Mouse (Mus musculus) heart, adult 2 months (tissue): ENCODE results near the gene Ppp1r12b.

Experiments used
- CTCF ChIP-seq: fragments of 200-600 bp; IDR thresholded peaks from 2 replicates; pipeline ENCODE4 v1.8.1; 2022; ENCODE audit warnings: antibody characterized with exemption, mild to moderate bottlenecking, moderate library complexity
- POLR2A ChIP-seq: fragments of 200-500 bp; IDR thresholded peaks from 2 replicates; pipeline ENCODE4 v1.6.1; 2011; ENCODE audit warnings: mild to moderate bottlenecking, low read depth, low read length, control low read depth; ENCODE audit not compliant: insufficient read depth

DNA sequence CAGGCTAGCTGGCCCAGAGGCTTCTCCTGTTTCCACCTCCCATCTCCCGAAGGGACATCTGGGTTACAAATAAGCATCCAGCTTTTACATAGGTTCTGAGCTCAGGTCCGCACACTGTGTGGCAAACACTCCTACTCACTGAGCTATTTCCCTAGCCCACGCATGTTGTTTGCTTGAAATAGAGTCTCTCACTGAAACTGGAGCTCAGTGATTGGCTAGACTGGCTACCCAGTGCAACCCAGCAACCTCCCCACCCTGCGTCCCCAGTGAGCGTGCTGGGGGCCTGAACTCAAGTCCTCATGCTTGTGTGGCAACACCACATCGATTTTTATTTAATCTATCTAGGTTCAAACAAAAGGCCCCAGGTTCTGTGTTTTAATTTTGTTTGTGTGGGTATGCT is 112.4 kb downstream of the Ppp1r12b start:
- TF ChIP-seq POLR2A = no peak
- TF ChIP-seq CTCF = no peak
